Mouse (Mus musculus): ENCODE measurements at regions not wholly inside any gene's neighbourhood (a gene's known extent, or its start where the extent isn't known, plus 50 kb on each side); places are given as distances from the start of the nearest gene placed in this dataset.

DNA sequence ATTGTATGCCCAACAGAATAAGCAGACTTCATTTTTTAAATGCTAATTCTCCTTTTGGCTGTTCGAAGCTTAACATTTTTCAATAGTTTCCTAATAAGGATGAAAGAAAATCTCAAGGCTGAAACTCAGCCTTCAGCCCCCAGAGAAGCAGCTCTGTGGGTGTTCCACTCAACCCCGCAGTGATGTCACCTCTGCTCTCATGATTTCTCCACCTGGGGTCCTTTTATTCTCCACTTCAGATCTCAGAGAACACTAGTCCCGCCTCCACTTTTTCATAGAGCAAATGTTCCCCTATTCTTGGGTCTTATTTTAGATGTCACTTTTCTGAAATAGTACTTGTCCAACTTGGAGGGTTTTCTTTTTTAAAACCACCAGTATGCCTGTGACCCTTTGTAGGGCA is 567.3 kb downstream of the Cntn3 start:
- Histone ChIP-seq H3K27ac (replicated peaks; ENCODE audit: insufficient read depth, low read depth, low read length) (no peak overlapping the region), H3K9ac (ENCODE audit: low read depth, low read length) (no peak overlapping the region), H3K4me3 (ENCODE audit: insufficient read depth, low read depth, low read length) (no peak overlapping the region), H3K4me1 (ENCODE audit: control insufficient read depth, insufficient read depth, low read length) (no peaks in the 10 kb centered on the region), H3K79me2 (ENCODE audit: control insufficient read depth, insufficient read depth, low read length) (no peaks in the 10 kb centered on the region), H3K36me3 (ENCODE audit: control insufficient read depth, insufficient read depth, low read length) (no peaks in the 10 kb centered on the region), H3K27me3 (ENCODE audit: control insufficient read depth, insufficient read depth, low read length) (no peaks in the 10 kb centered on the region)
- 63% methylated on average over 3 of the region's 3 CpGs for WGBS
- TF ChIP-seq POLR2A (IDR thresholded peaks at IDR 0.05; ENCODE audit: extremely low read depth, insufficient read depth, low read length) (no peak), CTCF (IDR thresholded peaks at IDR 0.05; ENCODE audit: low read depth, low read length) (no peak)
- DNase-seq (ENCODE audit: extremely low read depth, low read depth, low spot score), result no peak

DNA sequence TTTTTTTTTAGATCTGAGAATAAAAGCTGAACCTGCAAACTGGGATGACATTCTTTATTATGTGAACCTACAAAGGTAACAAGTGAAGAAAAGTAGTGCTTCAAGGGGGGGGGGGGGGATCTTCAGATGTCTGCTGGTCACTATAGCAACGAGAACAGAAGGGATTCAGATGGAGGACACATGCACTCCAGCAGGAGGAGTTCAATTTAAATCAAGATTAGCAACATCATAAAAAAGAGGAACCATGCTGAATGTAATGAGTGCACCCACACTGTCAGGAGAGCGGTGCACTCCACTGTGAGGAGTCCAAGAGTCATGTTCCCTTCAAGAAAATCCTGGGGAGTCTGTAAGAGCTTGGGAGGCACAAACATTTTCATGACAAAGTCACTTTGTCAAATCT is 574.7 kb downstream of the Cntn3 start:
- Histone ChIP-seq H3K36me3 (ENCODE audit: control insufficient read depth, insufficient read depth, low read length) (no peaks in the 10 kb centered on the region), H3K4me3 (ENCODE audit: insufficient read depth, low read depth, low read length) (no peak overlapping the region), H3K27me3 (ENCODE audit: control insufficient read depth, insufficient read depth, low read length) (no peaks in the 10 kb centered on the region), H3K9ac (ENCODE audit: low read depth, low read length) (no peak overlapping the region), H3K4me1 (ENCODE audit: control insufficient read depth, insufficient read depth, low read length) (no peaks in the 10 kb centered on the region), H3K27ac (replicated peaks; ENCODE audit: insufficient read depth, low read depth, low read length) (no peak overlapping the region), H3K79me2 (ENCODE audit: control insufficient read depth, insufficient read depth, low read length) (no peaks in the 10 kb centered on the region)
- TF ChIP-seq CTCF (IDR thresholded peaks at IDR 0.05; ENCODE audit: low read depth, low read length), result no peak
- no peak for TF ChIP-seq POLR2A (IDR thresholded peaks at IDR 0.05; ENCODE audit: extremely low read depth, insufficient read depth, low read length)
- no peak for DNase-seq (ENCODE audit: extremely low read depth, low read depth, low spot score)
- 62% methylated on average over 2 of the region's 2 CpGs for WGBS

GRCm38 (mm10) chr6:101997629-101998028 is 575.3 kb downstream of the Cntn3 start:
- TF ChIP-seq POLR2A (IDR thresholded peaks at IDR 0.05; ENCODE audit: extremely low read depth, insufficient read depth, low read length) (no peak), CTCF (IDR thresholded peaks at IDR 0.05; ENCODE audit: low read depth, low read length) (no peak)

DNA sequence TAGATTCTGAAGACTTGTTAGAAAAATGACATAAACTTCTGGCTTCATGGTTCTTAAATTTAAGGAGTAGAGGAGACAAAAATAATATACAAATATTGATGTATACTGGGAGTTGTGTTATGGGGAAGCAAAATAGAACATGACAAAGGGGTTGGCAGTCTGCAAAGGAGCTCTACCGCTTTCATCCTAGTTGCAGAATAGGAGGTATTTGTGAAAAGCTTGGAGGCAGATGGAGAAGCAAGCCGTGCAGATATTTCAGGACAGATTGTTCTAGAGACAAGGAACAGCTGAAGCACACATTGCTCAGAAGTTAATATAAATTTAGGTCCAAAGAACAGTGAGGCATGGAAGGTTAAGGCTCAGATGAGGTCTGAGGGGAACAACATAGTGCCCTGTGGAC is 580.1 kb downstream of the Cntn3 start:
- Histone ChIP-seq H3K27ac (replicated peaks; ENCODE audit: insufficient read depth, low read depth, low read length) (no peak overlapping the region), H3K9ac (ENCODE audit: low read depth, low read length) (no peak overlapping the region), H3K27me3 (ENCODE audit: control insufficient read depth, insufficient read depth, low read length) (no peaks in the 10 kb centered on the region), H3K79me2 (ENCODE audit: control insufficient read depth, insufficient read depth, low read length) (no peaks in the 10 kb centered on the region), H3K36me3 (ENCODE audit: control insufficient read depth, insufficient read depth, low read length) (no peaks in the 10 kb centered on the region), H3K4me1 (ENCODE audit: control insufficient read depth, insufficient read depth, low read length) (no peaks in the 10 kb centered on the region), H3K4me3 (ENCODE audit: insufficient read depth, low read depth, low read length) (no peak overlapping the region)
- TF ChIP-seq POLR2A (IDR thresholded peaks at IDR 0.05; ENCODE audit: extremely low read depth, insufficient read depth, low read length) (no peak), CTCF (IDR thresholded peaks at IDR 0.05; ENCODE audit: low read depth, low read length) (no peak)
- WGBS, result 84% methylated on average over 2 of the region's 2 CpGs
- no peak for DNase-seq (ENCODE audit: extremely low read depth, low read depth, low spot score)

More at GRCm38 (mm10) chr6:101997629-101998028, 575.3 kb downstream of the Cntn3 start:
- H3K79me2 ChIP-seq (ENCODE audit: control insufficient read depth, insufficient read depth, low read length), result no peaks in the 10 kb centered on the region
- no peaks in the 10 kb centered on the region for H3K27me3 ChIP-seq (ENCODE audit: control insufficient read depth, insufficient read depth, low read length)
- H3K4me3 ChIP-seq (ENCODE audit: insufficient read depth, low read depth, low read length), result no peak overlapping the region
- H3K27ac ChIP-seq (replicated peaks; ENCODE audit: insufficient read depth, low read depth, low read length), result no peak overlapping the region
- H3K9ac ChIP-seq (ENCODE audit: low read depth, low read length), result no peak overlapping the region
- no peaks in the 10 kb centered on the region for H3K36me3 ChIP-seq (ENCODE audit: control insufficient read depth, insufficient read depth, low read length)
- no peaks in the 10 kb centered on the region for H3K4me1 ChIP-seq (ENCODE audit: control insufficient read depth, insufficient read depth, low read length)
- WGBS, result 65% methylated on average over 5 of the region's 5 CpGs
- no peak for DNase-seq (ENCODE audit: extremely low read depth, low read depth, low spot score)

- Histone ChIP-seq H3K27me3 (ENCODE audit: control insufficient read depth, insufficient read depth, low read length) (no peaks in the 10 kb centered on the region), H3K79me2 (ENCODE audit: control insufficient read depth, insufficient read depth, low read length) (no peaks in the 10 kb centered on the region), H3K27ac (replicated peaks; ENCODE audit: insufficient read depth, low read depth, low read length) (no peak overlapping the region), H3K9ac (ENCODE audit: low read depth, low read length) (no peak overlapping the region), H3K4me3 (ENCODE audit: insufficient read depth, low read depth, low read length) (no peak overlapping the region), H3K4me1 (ENCODE audit: control insufficient read depth, insufficient read depth, low read length) (no peaks in the 10 kb centered on the region), H3K36me3 (ENCODE audit: control insufficient read depth, insufficient read depth, low read length) (no peaks in the 10 kb centered on the region)
- no peak for DNase-seq (ENCODE audit: extremely low read depth, low read depth, low spot score)
- WGBS, result 76% methylated on average over 1 of the region's 1 CpGs
- TF ChIP-seq POLR2A (IDR thresholded peaks at IDR 0.05; ENCODE audit: extremely low read depth, insufficient read depth, low read length) (no peak), CTCF (IDR thresholded peaks at IDR 0.05; ENCODE audit: low read depth, low read length) (no peak)
Observed at GRCm38 (mm10) chr6:101981656-101982055, 591.2 kb downstream of the Cntn3 start.

GRCm38 (mm10) chr6:101979213-101979612 is 593.7 kb downstream of the Cntn3 start:
- Histone ChIP-seq H3K79me2 (ENCODE audit: control insufficient read depth, insufficient read depth, low read length) (no peaks in the 10 kb centered on the region), H3K36me3 (ENCODE audit: control insufficient read depth, insufficient read depth, low read length) (no peaks in the 10 kb centered on the region), H3K4me1 (ENCODE audit: control insufficient read depth, insufficient read depth, low read length) (no peaks in the 10 kb centered on the region), H3K27me3 (ENCODE audit: control insufficient read depth, insufficient read depth, low read length) (no peaks in the 10 kb centered on the region), H3K4me3 (ENCODE audit: insufficient read depth, low read depth, low read length) (no peak overlapping the region), H3K27ac (replicated peaks; ENCODE audit: insufficient read depth, low read depth, low read length) (no peak overlapping the region), H3K9ac (ENCODE audit: low read depth, low read length) (no peak overlapping the region)
- DNase-seq (ENCODE audit: extremely low read depth, low read depth, low spot score), result no peak
- TF ChIP-seq CTCF (IDR thresholded peaks at IDR 0.05; ENCODE audit: low read depth, low read length), result no peak
- no peak for TF ChIP-seq POLR2A (IDR thresholded peaks at IDR 0.05; ENCODE audit: extremely low read depth, insufficient read depth, low read length)
- WGBS, result 67% methylated on average over 2 of the region's 2 CpGs
